Mouse (Mus musculus): Measurements from ENCODE around the gene Bola1. TPM values are rescaled to one million over a fixed set of nuclear protein-coding genes. Genes with fewer than 3 reads are reported as not detected.
"Not testable (repeated sequence)": the region's sequence is repeated elsewhere in the genome, so short reads cannot be mapped to it uniquely, and the experiment has no call there.

Bola1 gene
- total and polyA plus RNA-seq, 3 experiments: 22.6 to 36.0 (median 28.7) TPM

DNA sequence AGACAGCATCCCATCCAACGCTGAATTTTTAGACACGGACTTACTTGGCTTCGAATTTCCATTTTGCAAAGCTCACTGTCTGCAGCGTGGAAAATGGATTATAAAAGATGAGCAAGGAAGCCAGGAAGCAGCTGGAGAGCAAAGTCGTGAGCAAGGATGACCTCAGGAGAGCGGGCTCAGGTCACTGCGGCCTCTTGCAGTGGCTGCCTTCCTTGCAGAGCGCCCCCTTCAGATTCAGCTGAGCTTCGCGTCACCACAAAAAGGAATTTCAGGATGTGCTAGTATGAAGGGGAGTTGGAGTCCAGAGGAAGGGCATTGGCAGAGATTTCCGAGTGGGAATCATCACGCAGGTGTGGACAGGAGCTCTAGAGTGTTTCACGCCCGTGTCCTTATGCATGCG is 10.3 kb downstream of the Bola1 start:
- no peaks in the 10 kb centered on the region for H3K27me3 ChIP-seq (ENCODE audit: control insufficient read depth, insufficient read depth, low read length)
- no peaks in the 10 kb centered on the region for H3K79me2 ChIP-seq (replicated peaks; ENCODE audit: control insufficient read depth, insufficient read depth, low read length)
- no peaks in the 10 kb centered on the region for H3K36me3 ChIP-seq (ENCODE audit: control insufficient read depth, insufficient read depth, low read length)
- no peak overlapping the region for H3K27ac ChIP-seq
- no peak overlapping the region for H3K4me3 ChIP-seq
- no peak for DNase-seq
- intact Hi-C loops (cut with DNase I): no loop called here
- peak; percentile 43 for TF ChIP-seq CTCF (IDR thresholded peaks at IDR 0.05)
- no peak for TF ChIP-seq EP300 (IDR thresholded peaks at IDR 0.05; ENCODE audit: insufficient read depth, low read depth, low read length)
- TF ChIP-seq POLR2A (IDR thresholded peaks at IDR 0.05; ENCODE audit: insufficient read depth, low read depth, low read length): no peak
- 28% methylated on average over 15 of the region's 15 CpGs for WGBS
- no peak overlapping the region for H3K9ac ChIP-seq (ENCODE audit: low read depth, low read length)
- H3K4me1 ChIP-seq (ENCODE audit: control insufficient read depth, insufficient read depth, low read length): no peaks in the 10 kb centered on the region

DNA sequence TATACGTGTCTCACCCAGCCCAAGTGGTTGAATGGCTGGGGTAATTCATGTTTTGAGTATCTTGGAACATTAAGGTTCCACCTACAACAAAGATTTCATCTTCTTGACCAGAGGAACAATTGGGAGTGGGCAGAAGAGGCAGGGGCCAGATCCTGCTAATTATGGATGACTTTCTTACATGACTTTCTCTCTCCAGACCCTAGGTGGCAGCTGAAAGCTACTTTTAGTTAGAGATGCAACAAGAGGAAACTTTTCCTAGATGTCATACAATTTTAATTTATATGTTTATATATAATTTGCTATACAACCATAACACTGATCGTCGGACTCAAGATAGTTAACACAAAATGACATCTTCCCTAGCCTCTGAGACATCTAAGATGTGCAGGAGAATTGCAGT is 11.7 kb downstream of the Bola1 start:
- no peak for DNase-seq
- intact Hi-C loops (cut with DNase I): no loop called here
- WGBS: 81% methylated on average over 3 of the region's 3 CpGs
- H3K36me3 ChIP-seq (ENCODE audit: control insufficient read depth, insufficient read depth, low read length): no peaks in the 10 kb centered on the region
- H3K27me3 ChIP-seq (ENCODE audit: control insufficient read depth, insufficient read depth, low read length): no peaks in the 10 kb centered on the region
- no peak overlapping the region for H3K27ac ChIP-seq
- no peak overlapping the region for H3K9ac ChIP-seq (ENCODE audit: low read depth, low read length)
- no peaks in the 10 kb centered on the region for H3K79me2 ChIP-seq (replicated peaks; ENCODE audit: control insufficient read depth, insufficient read depth, low read length)
- no peaks in the 10 kb centered on the region for H3K4me1 ChIP-seq (ENCODE audit: control insufficient read depth, insufficient read depth, low read length)
- H3K4me3 ChIP-seq: no peak overlapping the region
- TF ChIP-seq POLR2A (IDR thresholded peaks at IDR 0.05; ENCODE audit: insufficient read depth, low read depth, low read length) (no peak), CTCF (IDR thresholded peaks at IDR 0.05) (peak; percentile 46), EP300 (IDR thresholded peaks at IDR 0.05; ENCODE audit: insufficient read depth, low read depth, low read length) (no peak)

GRCm38 (mm10) chr3:96199731-96200130 is 19.8 kb downstream of the Bola1 start:
- H3K79me2 ChIP-seq (replicated peaks; ENCODE audit: control insufficient read depth, insufficient read depth, low read length): no peaks in the 10 kb centered on the region

DNA sequence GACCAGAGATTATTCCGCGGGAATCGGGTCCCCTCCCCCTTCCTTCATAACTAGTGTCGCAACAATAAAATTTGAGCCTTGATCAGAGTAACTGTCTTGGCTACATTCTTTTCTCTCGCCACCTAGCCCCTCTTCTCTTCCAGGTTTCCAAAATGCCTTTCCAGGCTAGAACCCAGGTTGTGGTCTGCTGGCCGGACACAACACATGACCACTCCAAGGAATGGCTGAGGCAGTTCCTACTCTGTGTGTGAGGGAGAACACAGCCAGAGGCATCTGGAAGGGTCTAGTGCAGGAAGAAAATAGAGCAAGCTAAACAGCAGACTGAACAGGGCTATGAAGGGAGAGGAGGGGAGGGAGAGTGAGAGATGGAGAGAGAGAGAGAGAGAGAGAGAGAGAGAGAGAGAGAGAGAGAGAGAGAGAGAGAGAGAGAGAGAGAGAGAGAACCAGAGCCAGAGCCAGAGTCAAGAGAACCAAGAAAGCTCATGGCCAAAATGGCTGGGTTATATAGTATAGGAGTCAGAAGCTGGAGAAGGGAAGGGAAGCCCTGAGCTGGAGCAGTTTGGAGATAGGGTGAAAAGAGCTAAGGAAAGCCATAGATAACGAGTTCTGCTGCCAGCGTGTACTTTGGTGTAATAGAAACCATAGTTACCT is 20.8 kb downstream of the Bola1 start:
- WGBS: 26% methylated on average over 8 of the region's 8 CpGs
- not testable (repeated sequence) for H3K79me2 ChIP-seq (replicated peaks; ENCODE audit: control insufficient read depth, insufficient read depth, low read length)

More at GRCm38 (mm10) chr3:96199731-96200130, 19.8 kb downstream of the Bola1 start:
- Histone ChIP-seq H3K27me3 (ENCODE audit: control insufficient read depth, insufficient read depth, low read length) (no peaks in the 10 kb centered on the region), H3K36me3 (ENCODE audit: control insufficient read depth, insufficient read depth, low read length) (no peaks in the 10 kb centered on the region), H3K4me3 (no peak overlapping the region), H3K9ac (ENCODE audit: low read depth, low read length) (no peak overlapping the region), H3K27ac (no peak overlapping the region), H3K4me1 (ENCODE audit: control insufficient read depth, insufficient read depth, low read length) (no peaks in the 10 kb centered on the region)
- TF ChIP-seq POLR2A (IDR thresholded peaks at IDR 0.05; ENCODE audit: insufficient read depth, low read depth, low read length) (no peak), CTCF (IDR thresholded peaks at IDR 0.05) (no peak), EP300 (IDR thresholded peaks at IDR 0.05; ENCODE audit: insufficient read depth, low read depth, low read length) (no peak)
- DNase-seq: no peak
- intact Hi-C loops (cut with DNase I): no loop called here
- WGBS: 38% methylated on average over 2 of the region's 2 CpGs

GRCm38 (mm10) chr3:96198181-96198580 is 21.3 kb downstream of the Bola1 start:
- 9% methylated on average over 6 of the region's 6 CpGs for WGBS
- H3K27me3 ChIP-seq (ENCODE audit: control insufficient read depth, insufficient read depth, low read length): no peaks in the 10 kb centered on the region
- no peaks in the 10 kb centered on the region for H3K79me2 ChIP-seq (replicated peaks; ENCODE audit: control insufficient read depth, insufficient read depth, low read length)
- no peak overlapping the region for H3K9ac ChIP-seq (ENCODE audit: low read depth, low read length)
- DNase-seq: no peak
- intact Hi-C loops (cut with DNase I): no loop called here
- no peak overlapping the region for H3K27ac ChIP-seq
- TF ChIP-seq EP300 (IDR thresholded peaks at IDR 0.05; ENCODE audit: insufficient read depth, low read depth, low read length) (no peak), POLR2A (IDR thresholded peaks at IDR 0.05; ENCODE audit: insufficient read depth, low read depth, low read length) (no peak), CTCF (IDR thresholded peaks at IDR 0.05) (no peak)
- no peaks in the 10 kb centered on the region for H3K36me3 ChIP-seq (ENCODE audit: control insufficient read depth, insufficient read depth, low read length)
- peak overlapping the region; percentile 70; the same call in 1 of the 2 replicates for H3K4me3 ChIP-seq
- H3K4me1 ChIP-seq (ENCODE audit: control insufficient read depth, insufficient read depth, low read length): no peaks in the 10 kb centered on the region

More for the DNA sequence above, 20.8 kb downstream of the Bola1 start:
- H3K36me3 ChIP-seq (ENCODE audit: control insufficient read depth, insufficient read depth, low read length); H3K27me3 ChIP-seq (ENCODE audit: control insufficient read depth, insufficient read depth, low read length); H3K27ac ChIP-seq; intact Hi-C loops (cut with DNase I); H3K4me3 ChIP-seq; H3K4me1 ChIP-seq (ENCODE audit: control insufficient read depth, insufficient read depth, low read length); DNase-seq; H3K9ac ChIP-seq (ENCODE audit: low read depth, low read length): not testable (repeated sequence)

- Histone ChIP-seq H3K27ac (peak overlapping the region; percentile 91), H3K36me3 (ENCODE audit: control insufficient read depth, insufficient read depth, low read length) (no peaks in the 10 kb centered on the region), H3K4me3 (peak overlapping the region; percentile 70), H3K27me3 (ENCODE audit: control insufficient read depth, insufficient read depth, low read length) (no peaks in the 10 kb centered on the region), H3K4me1 (ENCODE audit: control insufficient read depth, insufficient read depth, low read length) (no peaks in the 10 kb centered on the region), H3K79me2 (replicated peaks; ENCODE audit: control insufficient read depth, insufficient read depth, low read length) (no peaks in the 10 kb centered on the region), H3K9ac (ENCODE audit: low read depth, low read length) (peak overlapping the region; percentile 80)
- TF ChIP-seq CTCF (IDR thresholded peaks at IDR 0.05) (peak; percentile 36), EP300 (IDR thresholded peaks at IDR 0.05; ENCODE audit: insufficient read depth, low read depth, low read length) (no peak; the same call in 1 of the 2 replicates), POLR2A (IDR thresholded peaks at IDR 0.05; ENCODE audit: insufficient read depth, low read depth, low read length) (peak; percentile 98)
- peak; percentile 86 to 92 for DNase-seq
- under 1% methylated on average over 50 of the region's 50 CpGs for WGBS
- intact Hi-C loops (cut with DNase I): no loop called here
These were observed 22.3 kb downstream of the Bola1 start for GRCm38 (mm10) chr3:96197129-96197749.

Data from heart, adult 2 months (tissue).